Mouse (Mus musculus): Measurements from ENCODE around the gene Khdc3. TPM values are rescaled to one million over a fixed set of nuclear protein-coding genes. Genes with fewer than 3 reads are reported as not detected.
"Not testable (repeated sequence)": the region's sequence is repeated elsewhere in the genome, so short reads cannot be mapped to it uniquely, and the experiment has no call there.

Khdc3 gene
- total and polyA plus RNA-seq, 3 experiments: not detected

DNA sequence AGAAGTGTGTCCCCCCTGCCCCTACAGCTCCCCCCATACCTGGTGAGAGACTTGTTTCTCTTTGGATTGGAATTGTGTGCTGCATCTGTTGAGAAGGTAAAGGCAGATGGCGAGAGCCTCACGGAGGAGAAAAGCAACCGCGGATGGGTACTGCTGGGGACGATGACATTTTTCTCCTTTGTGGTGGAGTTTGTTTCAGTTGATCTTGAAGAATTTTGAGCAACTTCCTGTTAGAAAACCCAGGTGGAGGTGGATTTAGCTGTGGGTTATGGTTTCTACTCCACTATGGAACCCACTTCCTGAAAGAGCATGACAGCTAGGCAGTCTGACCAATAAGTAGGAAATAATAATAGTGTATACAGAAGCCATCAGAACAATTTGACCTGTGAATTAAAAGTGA lies 28.5 kb upstream of the Khdc3 start:
- Histone ChIP-seq H3K27me3 (ENCODE audit: control insufficient read depth in 1 of 2, insufficient read depth in 2 of 2, low read length in 2 of 2) (no peaks in the 10 kb centered on the region), H3K9ac (ENCODE audit: control insufficient read depth, low read depth, low read length, poor library complexity, severe bottlenecking) (no peak overlapping the region), H3K27ac (ENCODE audit: control insufficient read depth, low read depth, low read length) (no peak overlapping the region), H3K36me3 (ENCODE audit: control insufficient read depth in 1 of 2, insufficient read depth in 2 of 2, low read length in 2 of 2) (peaks cover 0 to 23% of the 10 kb centered on the region in 2 experiments; a peak in 2 of 4 replicates), H3K79me2 (ENCODE audit: control insufficient read depth, insufficient read depth, low read length, poor library complexity) (no peaks in the 10 kb centered on the region), H3K9me3 (replicated peaks; ENCODE audit: insufficient read depth, low read length) (no peaks in the 10 kb centered on the region), H3K4me1 (ENCODE audit: control insufficient read depth in 1 of 2, insufficient read depth in 2 of 2, low read length in 2 of 2) (peaks cover 15 to 30% of the 10 kb centered on the region in 2 experiments), H3K4me3 (ENCODE audit: control insufficient read depth in 1 of 2, insufficient read depth in 1 of 2, low read depth in 2 of 2, low read length in 2 of 2) (no peak overlapping the region)
- DNase-seq (ENCODE audit: low read depth, low spot score): no peak
- TF ChIP-seq CTCF (IDR thresholded peaks at IDR 0.05 in 2 of 3, conservative IDR thresholded peaks at IDR 0.05 in 1 of 3; ENCODE audit: control insufficient read depth in 1 of 3, insufficient read depth in 1 of 3, low read depth in 2 of 3, low read length in 3 of 3, poor library complexity in 1 of 3, severe bottlenecking in 1 of 3) (no peak), UBTF (IDR thresholded peaks at IDR 0.05; ENCODE audit: borderline replicate concordance, insufficient read depth, low read depth, low read length) (no peak), ZMIZ1 (IDR thresholded peaks at IDR 0.05; ENCODE audit: low read depth, low read length) (no peak), MXI1 (IDR thresholded peaks at IDR 0.05; ENCODE audit: low read depth, low read length) (no peak), MAFK (IDR thresholded peaks at IDR 0.05; ENCODE audit: borderline replicate concordance, low read depth, low read length) (no peak), GATA1 (IDR thresholded peaks at IDR 0.05; ENCODE audit: low read depth, low read length) (no peak), NRF1 (IDR thresholded peaks at IDR 0.05; ENCODE audit: insufficient read depth, low read depth, low read length, poor library complexity, severe bottlenecking) (no peak), POLR2AphosphoS5 (IDR thresholded peaks at IDR 0.05; ENCODE audit: borderline replicate concordance, low read depth, low read length) (no peak), NELFE (IDR thresholded peaks at IDR 0.05; ENCODE audit: low read depth, low read length) (no peak), MEF2A (IDR thresholded peaks at IDR 0.05; ENCODE audit: extremely low read depth, insufficient replicate concordance, low read depth, low read length, poor library complexity, severe bottlenecking) (no peak), E2F4 (IDR thresholded peaks at IDR 0.05; ENCODE audit: borderline replicate concordance, low read depth, low read length) (no peak), RCOR1 (IDR thresholded peaks at IDR 0.05; ENCODE audit: low read depth, low read length) (no peak), GABPA (IDR thresholded peaks at IDR 0.05; ENCODE audit: low read depth, low read length) (no peak), MYC (IDR thresholded peaks at IDR 0.05; ENCODE audit: low read depth, low read length) (no peak), SMC3 (IDR thresholded peaks at IDR 0.05; ENCODE audit: low read depth, low read length) (no peak), ELF1 (IDR thresholded peaks at IDR 0.05; ENCODE audit: low read depth, low read length) (no peak), ZC3H11A (IDR thresholded peaks at IDR 0.05; ENCODE audit: low read depth, low read length) (no peak), JUND (IDR thresholded peaks at IDR 0.05; ENCODE audit: low read depth, low read length) (no peak), TBP (IDR thresholded peaks at IDR 0.05; ENCODE audit: low read depth, low read length) (no peak), MAX (IDR thresholded peaks at IDR 0.05; ENCODE audit: low read length) (no peak)

DNA sequence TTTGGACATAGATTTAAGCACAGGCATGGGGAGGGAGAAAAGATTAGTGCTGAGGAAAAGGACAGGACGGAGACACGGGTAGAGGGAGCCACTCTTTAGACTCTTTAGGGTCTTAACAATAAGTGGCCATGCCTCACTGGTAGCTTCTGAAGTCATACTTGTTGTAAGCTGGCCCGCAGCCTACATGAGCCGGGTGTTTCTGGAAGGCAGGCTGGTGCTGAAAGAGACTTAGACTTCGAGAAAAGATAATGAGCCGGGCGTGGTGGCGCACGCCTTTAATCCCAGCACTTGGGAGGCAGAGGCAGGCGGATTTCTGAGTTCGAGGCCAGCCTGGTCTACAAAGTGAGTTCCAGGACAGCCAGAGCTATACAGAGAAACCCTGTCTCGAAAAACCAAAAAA lies 22.3 kb upstream of the Khdc3 start:
- H3K79me2 ChIP-seq (ENCODE audit: control insufficient read depth, insufficient read depth, low read length, poor library complexity); DNase-seq (ENCODE audit: low read depth, low spot score); H3K27ac ChIP-seq (ENCODE audit: control insufficient read depth, low read depth, low read length); H3K27me3 ChIP-seq (ENCODE audit: control insufficient read depth in 1 of 2, insufficient read depth in 2 of 2, low read length in 2 of 2); H3K9me3 ChIP-seq (replicated peaks; ENCODE audit: insufficient read depth, low read length); H3K9ac ChIP-seq (ENCODE audit: control insufficient read depth, low read depth, low read length, poor library complexity, severe bottlenecking); H3K4me3 ChIP-seq (ENCODE audit: control insufficient read depth in 1 of 2, insufficient read depth in 1 of 2, low read depth in 2 of 2, low read length in 2 of 2); H3K36me3 ChIP-seq (ENCODE audit: control insufficient read depth in 1 of 2, insufficient read depth in 2 of 2, low read length in 2 of 2); H3K4me1 ChIP-seq (ENCODE audit: control insufficient read depth in 1 of 2, insufficient read depth in 2 of 2, low read length in 2 of 2): not testable (repeated sequence)

Data from MEL (cell line).